Mouse (Mus musculus) lung, postnatal 14 days (tissue): ENCODE results near the gene Tmco4.

Experiments
- DNase-seq: peaks from one replicate; pipeline ENCODE4 v3.0.0; 2021

Gene Tmco4

DNA sequence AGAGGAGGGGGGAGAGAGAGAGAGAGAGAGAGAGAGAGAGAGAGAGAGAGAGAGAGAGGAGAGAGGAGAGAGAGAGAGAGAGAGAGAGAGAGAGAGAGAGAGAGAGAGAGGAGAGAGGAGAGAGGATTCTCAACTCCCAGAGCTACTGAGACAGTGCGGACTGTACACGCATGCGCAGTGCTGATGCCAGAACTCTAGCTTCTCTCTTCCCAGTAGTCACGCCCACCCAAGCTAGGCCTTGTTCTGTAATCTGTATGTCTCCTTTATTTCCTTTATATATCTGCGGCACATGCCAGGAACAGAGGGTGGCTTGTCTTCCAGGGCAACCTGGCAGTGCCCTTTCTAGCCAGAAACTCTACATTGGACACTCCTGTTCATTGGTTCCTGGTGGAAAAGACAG, 92.1 kb downstream of the Tmco4 start:
- DNase-seq: no peak

- no peak for DNase-seq
Observed at GRCm38 (mm10) chr4:139068287-139068686, 95.6 kb downstream of the Tmco4 start.

DNA sequence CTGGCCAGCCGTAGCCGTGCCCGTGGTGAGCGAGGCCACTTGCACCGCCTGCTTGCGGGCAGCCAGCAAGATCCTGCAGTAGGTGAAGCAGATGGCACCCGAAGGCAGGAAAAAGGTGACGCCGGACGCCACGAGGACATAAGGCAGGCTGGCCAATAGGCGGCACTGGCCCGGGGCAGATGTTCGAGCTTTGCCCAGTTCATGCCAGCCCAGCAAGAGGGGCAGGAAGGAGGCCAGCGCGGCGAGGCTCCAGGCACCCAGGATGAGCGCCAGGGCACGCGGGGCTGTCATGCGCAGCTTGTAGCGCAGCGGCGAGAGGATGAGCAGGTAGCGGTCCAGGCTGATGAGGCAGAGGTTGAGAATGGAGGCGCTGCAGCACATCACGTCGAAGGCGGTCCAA, 101.4 kb downstream of the Tmco4 start:
- no peak for DNase-seq

- no peak for DNase-seq
Observed at GRCm38 (mm10) chr4:139075041-139075711, 102.5 kb downstream of the Tmco4 start, which contains the start of gene Htr6. Htr6 (minus strand) TSS chr4:139075570.

- DNase-seq: no peak
Observed at GRCm38 (mm10) chr4:139075915-139076314, 103.2 kb downstream of the Tmco4 start.

GRCm38 (mm10) chr4:139078313-139078712, 105.6 kb downstream of the Tmco4 start:
- peak; percentile 41 for DNase-seq

DNA sequence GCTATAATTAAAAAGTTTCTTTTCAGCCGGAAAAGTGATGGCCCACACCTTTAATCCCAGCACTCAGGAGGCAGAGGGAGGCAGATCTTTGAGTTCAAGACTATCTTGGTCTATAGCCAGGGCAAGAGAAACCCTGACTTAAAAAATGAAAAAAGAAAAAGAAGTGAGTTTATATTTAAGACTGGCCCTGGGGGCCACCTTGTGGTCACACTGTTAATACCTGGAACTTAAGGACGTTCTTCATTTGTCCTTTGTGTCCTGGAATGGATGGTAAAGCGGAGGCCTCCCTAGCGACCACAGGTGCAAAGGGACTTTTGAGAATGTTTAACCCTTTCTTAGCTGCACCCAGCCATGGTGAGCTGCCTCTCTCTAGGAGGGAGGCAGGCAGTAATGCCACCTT, 106.0 kb downstream of the Tmco4 start:
- no peak for DNase-seq

GRCm38 (mm10) chr4:139079439-139079838, 106.8 kb downstream of the Tmco4 start:
- DNase-seq: no peak

- no peak for DNase-seq
Observed at GRCm38 (mm10) chr4:139080259-139080658, 107.6 kb downstream of the Tmco4 start.

- DNase-seq: no peak
Observed at GRCm38 (mm10) chr4:139081270-139081931, 108.7 kb downstream of the Tmco4 start.

DNA sequence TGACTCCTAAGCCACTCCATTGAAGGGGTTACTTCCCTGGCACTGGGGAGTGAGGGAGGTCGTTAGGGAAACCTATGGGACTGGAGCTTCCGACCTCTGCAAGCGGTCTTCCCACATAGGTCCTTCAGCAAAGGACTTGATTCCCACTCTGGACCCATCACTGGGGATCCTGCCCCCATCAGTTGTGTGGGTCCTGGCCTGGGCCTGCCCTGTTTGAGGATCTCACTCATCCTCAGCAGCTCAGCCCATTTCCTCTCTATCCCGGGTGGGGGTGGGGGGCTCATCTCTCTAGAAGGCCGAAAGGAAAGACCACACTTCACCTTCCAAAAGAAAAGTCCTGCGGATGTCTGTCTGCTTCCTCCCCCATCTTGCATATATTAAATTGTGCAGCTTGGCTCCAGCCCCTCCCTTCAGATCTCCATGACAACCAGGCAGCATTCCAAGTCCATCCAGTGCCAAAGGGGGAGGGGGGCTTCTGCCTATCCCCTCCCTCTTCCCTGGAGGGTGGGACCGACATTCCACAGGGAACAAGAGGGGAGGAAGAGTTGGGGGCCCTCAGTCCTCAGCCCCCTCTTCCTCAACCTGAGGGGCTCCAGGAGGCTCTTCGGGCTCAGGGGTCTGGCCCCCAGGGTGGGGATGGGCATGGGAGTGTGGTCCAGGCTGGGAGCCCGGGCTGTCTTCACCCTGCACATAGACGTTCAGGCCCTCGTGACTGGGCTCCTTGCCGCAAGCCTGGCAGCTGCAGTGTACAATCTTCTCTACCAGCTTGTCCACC, 110.3 kb downstream of the Tmco4 start:
- no peak for DNase-seq

DNA sequence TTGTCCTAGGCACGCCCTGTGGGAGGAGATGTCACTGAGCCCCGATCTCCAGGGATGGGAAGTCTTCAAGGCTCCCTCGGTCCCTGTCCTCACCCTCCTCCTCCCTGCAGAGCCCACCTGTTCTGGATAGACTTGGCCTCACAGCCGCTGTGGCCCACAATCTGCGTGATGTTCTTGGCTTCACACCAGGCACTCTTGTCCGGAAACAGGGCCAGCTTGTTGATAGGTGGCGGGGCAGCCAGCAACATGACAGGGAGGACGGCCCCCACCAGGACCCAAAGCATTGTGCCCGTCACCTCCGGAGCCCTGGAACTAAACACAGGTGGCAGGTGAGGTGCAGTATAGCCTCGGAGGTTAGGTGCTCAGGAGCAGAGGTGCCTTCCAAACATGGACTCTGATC, 112.6 kb downstream of the Tmco4 start:
- DNase-seq: no peak

GRCm38 (mm10) chr4:139086037-139086436, 113.3 kb downstream of the Tmco4 start:
- DNase-seq: peak; percentile 91

- DNase-seq: no peak
Observed at GRCm38 (mm10) chr4:139086984-139087383, 114.3 kb downstream of the Tmco4 start.

DNA sequence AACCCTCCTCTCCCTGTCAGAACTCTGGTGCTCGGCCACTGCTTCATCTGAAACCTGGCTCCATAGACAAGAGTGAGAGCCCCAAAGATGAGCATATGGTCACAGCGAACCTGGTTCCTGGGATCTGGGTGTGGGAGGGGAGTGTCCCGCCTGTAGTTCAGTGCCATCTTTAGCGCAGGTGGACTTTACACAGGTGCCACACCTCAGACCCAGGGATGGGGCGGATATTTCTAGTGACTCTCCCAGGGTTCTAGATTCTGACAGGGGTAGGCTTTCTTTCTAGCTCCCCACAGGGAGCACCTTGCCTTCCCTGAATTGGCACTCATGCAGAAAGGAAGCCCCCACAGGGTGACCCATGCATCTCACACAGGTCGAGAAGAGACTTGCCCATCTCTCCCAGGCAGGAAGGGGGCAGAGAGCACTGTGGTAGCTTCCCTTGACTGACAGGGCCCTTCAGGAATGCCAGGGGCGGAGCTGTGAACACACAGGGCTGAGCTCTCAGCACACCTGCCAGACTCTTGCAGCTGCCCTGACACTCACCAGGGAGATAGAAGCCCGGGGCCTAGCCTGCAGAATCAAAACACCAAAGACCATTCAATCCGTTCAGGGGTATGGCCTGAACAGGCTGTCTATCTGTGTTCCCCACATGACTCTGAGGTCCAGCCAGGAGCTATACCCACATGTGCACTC, 116.4 kb downstream of the Tmco4 start:
- no peak for DNase-seq

DNA sequence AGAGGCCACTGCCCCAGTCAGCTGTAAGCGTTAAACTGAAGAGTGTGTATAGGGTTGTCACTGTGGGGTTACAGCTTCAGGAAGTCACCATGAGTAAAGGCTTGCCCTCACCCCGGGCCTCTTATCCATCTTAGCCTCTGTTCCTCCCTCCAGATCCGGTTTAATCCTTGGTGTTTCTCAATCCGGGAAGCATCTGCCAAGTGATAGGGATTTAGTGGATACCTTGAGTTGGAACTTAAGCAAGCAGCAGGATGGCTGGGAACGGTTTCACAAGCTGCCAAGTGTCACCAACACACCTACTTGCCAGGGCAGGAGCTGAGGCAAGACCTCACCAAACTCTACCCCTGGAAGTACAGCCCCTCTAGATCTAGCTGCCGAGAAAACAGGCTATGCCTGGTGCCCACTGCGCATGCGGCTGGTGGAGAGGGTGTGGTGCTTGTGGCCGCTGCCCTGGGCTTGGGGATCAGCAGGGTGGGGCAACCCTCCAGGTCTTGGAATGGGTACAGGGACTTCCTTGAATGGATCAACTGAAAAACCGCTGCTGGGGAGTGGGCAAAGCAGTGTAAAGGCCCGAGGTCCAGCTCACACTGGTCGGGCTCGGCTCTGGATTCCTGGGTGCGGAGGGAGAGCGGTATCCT, 117.7 kb downstream of the Tmco4 start:
- DNase-seq: no peak

- DNase-seq: no peak
Observed at GRCm38 (mm10) chr4:139091066-139091465, 118.4 kb downstream of the Tmco4 start.

GRCm38 (mm10) chr4:139091478-139092355, 119.0 kb downstream of the Tmco4 start:
- DNase-seq: peak; percentile 50

- DNase-seq: peak; percentile 80
Observed at GRCm38 (mm10) chr4:139092356-139093195, 119.9 kb downstream of the Tmco4 start, which contains the start of gene Nbl1. Nbl1 (minus strand) TSS chr4:139092993.

GRCm38 (mm10) chr4:139093196-139093530, 120.5 kb downstream of the Tmco4 start:
- no peak for DNase-seq

DNA sequence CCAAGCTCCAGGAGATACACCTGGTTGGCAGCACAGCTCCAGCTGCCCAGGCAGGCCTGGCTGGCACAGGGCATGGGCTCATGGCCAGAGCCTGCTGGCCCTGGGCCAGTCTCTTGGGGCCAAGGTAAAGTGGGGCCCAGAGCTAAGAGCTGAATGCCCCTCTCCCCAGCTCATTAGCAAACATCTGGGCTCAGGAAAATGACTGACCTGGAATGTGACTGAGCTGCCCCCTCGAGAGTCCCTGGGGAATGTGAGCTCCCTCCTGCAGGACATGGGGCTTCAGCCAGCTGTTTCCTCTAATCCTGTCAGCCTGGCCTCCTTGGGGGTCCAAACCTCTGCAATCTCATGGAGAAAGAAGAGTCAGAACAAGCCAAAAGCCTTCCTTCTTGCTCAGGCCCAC, 122.7 kb downstream of the Tmco4 start:
- DNase-seq: peak; percentile 46
